Mouse (Mus musculus) liver, embryonic 11.5 days (tissue): ENCODE measurements around the gene Zfp455. TPM values are rescaled to one million over a fixed set of nuclear protein-coding genes. Genes with fewer than 3 reads are reported as not detected.
"Not testable (repeated sequence)": the region's sequence is repeated elsewhere in the genome, so short reads cannot be mapped to it uniquely, and the experiment has no call there.

Experiments
- ATAC-seq: fragments of 200-750 bp; cut with Nextera tagmentation; replicated peaks from 2 replicates; pipeline ENCODE4 v1.8.0; 2017; ENCODE audit warnings: moderate number of reproducible peaks, mild to moderate bottlenecking, moderate TSS enrichment, moderate library complexity; ENCODE audit not compliant: low FRiP score
- DNase-seq: peaks from one replicate; pipeline ENCODE4 v3.0.0-alpha.2; 2017; ENCODE audit warnings: low spot score
- H3K27ac ChIP-seq: fragments of 300-500 bp; sonication (generic); 2 replicates; pipeline ENCODE4 v1.5.1; 2014; ENCODE audit warnings: mild to moderate bottlenecking, low read depth, low read length, control low read depth
- H3K27me3 ChIP-seq: fragments of 300-500 bp; sonication (generic); replicated peaks from 2 replicates; pipeline ENCODE4 v1.6.1; 2014; ENCODE audit warnings: low read length, mixed read lengths; ENCODE audit not compliant: control insufficient read depth, insufficient read depth
- H3K36me3 ChIP-seq: fragments of 300-500 bp; sonication (generic); 2 replicates; pipeline ENCODE4 v1.6.1; 2014; ENCODE audit warnings: mild to moderate bottlenecking, low read length, moderate library complexity, mixed read lengths; ENCODE audit not compliant: control insufficient read depth, insufficient read depth
- H3K4me1 ChIP-seq: fragments of 300-500 bp; sonication (generic); replicated peaks from 2 replicates; pipeline ENCODE4 v1.6.1; 2014; ENCODE audit warnings: low read length, mixed read lengths; ENCODE audit not compliant: control insufficient read depth, insufficient read depth
- H3K4me2 ChIP-seq: fragments of 300-500 bp; sonication (generic); 2 replicates; pipeline ENCODE4 v1.6.1; 2014; ENCODE audit warnings: mild to moderate bottlenecking, control low read depth, moderate library complexity
- H3K4me3 ChIP-seq: fragments of 300-500 bp; sonication (generic); 2 replicates; pipeline ENCODE4 v1.5.1; 2014; ENCODE audit warnings: low read depth, low read length, control low read depth
- H3K9ac ChIP-seq: fragments of 300-500 bp; sonication (generic); 2 replicates; pipeline ENCODE4 v1.6.1; 2014; ENCODE audit warnings: low read depth, low read length, control low read depth
- H3K9me3 ChIP-seq: fragments of 300-500 bp; sonication (generic); 2 replicates; pipeline ENCODE4 v1.6.1; 2016; ENCODE audit warnings: low read length, inconsistent platforms, mixed read lengths; ENCODE audit not compliant: control insufficient read depth
- WGBS: fragments of 180-500 bp; shearing (Covaris S2); extraction: QIAGEN DNeasy Blood & Tissue Kit; methylation state at CpG from one replicate; pipeline ENCODE4 v1.1.7; 2014; 5-methylcytosine and 5-hydroxymethylcytosine counted together
- polyA plus RNA-seq: library from polyadenylated mRNA; unstranded; fragments of >200 nt; fragmentation: Nextera tagmentation; extraction: Ambion mirVana; gene quantifications from 2 replicates; pipeline ENCODE4 v1.2.1, GENCODE M21; 2014

The Zfp455 gene
- polyA plus RNA-seq = 1.2 and 2.0 TPM in 2 replicates

GRCm38 (mm10) chr13:67194340-67194894 lies at the start of gene Zfp455:
TSS of gene Zfp455 (plus strand) at chr13:67194506.
- peak within 1 kb of the TSS; percentile 67 for H3K4me2 ChIP-seq
- peak within 1 kb of the TSS; percentile 73 for H3K9ac ChIP-seq
- no peaks in the 10 kb centered on the region for H3K27me3 ChIP-seq
- ATAC-seq (peak; percentile 84), DNase-seq (peak; percentile 70)
- WGBS = 3% methylated on average over 13 of the region's 13 CpGs
- H3K4me1 ChIP-seq = peaks cover 3% of the 10 kb centered on the region; the same call in 1 of the 2 replicates
- no peak within 1 kb of the TSS for H3K27ac ChIP-seq
- peak within 1 kb of the TSS; percentile 70 for H3K4me3 ChIP-seq
- no peaks in the 10 kb centered on the region for H3K36me3 ChIP-seq
- H3K9me3 ChIP-seq = no peaks in the 10 kb centered on the region

- H3K27ac ChIP-seq, ATAC-seq, H3K4me2 ChIP-seq, DNase-seq, H3K9ac ChIP-seq, H3K9me3 ChIP-seq, H3K4me1 ChIP-seq, H3K4me3 ChIP-seq, H3K36me3 ChIP-seq, H3K27me3 ChIP-seq: not testable (repeated sequence)
- 52% methylated on average over 4 of the region's 4 CpGs for WGBS
Measured at GRCm38 (mm10) chr13:67166122-67166521, 28.2 kb upstream of the Zfp455 start.

GRCm38 (mm10) chr13:67172991-67173722 lies 21.1 kb upstream of the Zfp455 start, which contains the start of gene Rsl1:
TSS of gene Rsl1 (plus strand) at chr13:67173182.
- peak within 1 kb of the TSS; percentile 63 for H3K4me3 ChIP-seq
- H3K9ac ChIP-seq = peak within 1 kb of the TSS; percentile 62
- not testable (repeated sequence) for H3K27ac ChIP-seq, H3K4me1 ChIP-seq, H3K36me3 ChIP-seq, H3K27me3 ChIP-seq, H3K9me3 ChIP-seq
- H3K4me2 ChIP-seq = peak within 1 kb of the TSS; percentile 65
- under 1% methylated on average over 17 of the region's 17 CpGs for WGBS
- ATAC-seq (peak; percentile 95), DNase-seq (peak; percentile 74)

GRCm38 (mm10) chr13:67173723-67174055 lies 20.6 kb upstream of the Zfp455 start:
- peak overlapping the region; percentile 63 for H3K4me3 ChIP-seq
- no peak overlapping the region for H3K27ac ChIP-seq
- H3K36me3 ChIP-seq = no peaks in the 10 kb centered on the region
- no peak overlapping the region for H3K9ac ChIP-seq
- peak overlapping the region; percentile 65 for H3K4me2 ChIP-seq
- no peaks in the 10 kb centered on the region for H3K9me3 ChIP-seq
- WGBS = 26% methylated on average over 5 of the region's 5 CpGs
- H3K27me3 ChIP-seq = no peaks in the 10 kb centered on the region
- no peak for ATAC-seq
- H3K4me1 ChIP-seq = no peaks in the 10 kb centered on the region; the same call in 1 of the 2 replicates
- DNase-seq = no peak

GRCm38 (mm10) chr13:67201656-67202055 lies 7.3 kb downstream of the Zfp455 start:
- no peaks in the 10 kb centered on the region for H3K4me1 ChIP-seq
- H3K4me3 ChIP-seq = no peak overlapping the region
- no peaks in the 10 kb centered on the region for H3K9me3 ChIP-seq
- H3K27me3 ChIP-seq = no peaks in the 10 kb centered on the region
- H3K27ac ChIP-seq = no peak overlapping the region
- no peak for ATAC-seq
- no peak for DNase-seq
- no peaks in the 10 kb centered on the region for H3K36me3 ChIP-seq
- H3K9ac ChIP-seq = no peak overlapping the region
- H3K4me2 ChIP-seq = no peak overlapping the region
- 78% methylated on average over 3 of the region's 3 CpGs for WGBS

- no peaks in the 10 kb centered on the region for H3K27me3 ChIP-seq
- H3K4me2 ChIP-seq = no peak overlapping the region
- H3K36me3 ChIP-seq = no peaks in the 10 kb centered on the region
- no peaks in the 10 kb centered on the region for H3K9me3 ChIP-seq
- DNase-seq (no peak), ATAC-seq (0 out of 2 replicates have a peak, but pooled peaks have one; percentile 39)
- H3K27ac ChIP-seq = no peak overlapping the region
- no peak overlapping the region for H3K9ac ChIP-seq
- H3K4me3 ChIP-seq = no peak overlapping the region
- WGBS = 45% methylated on average over 4 of the region's 4 CpGs
- no peaks in the 10 kb centered on the region for H3K4me1 ChIP-seq
Measured at GRCm38 (mm10) chr13:67214015-67214607, 19.8 kb downstream of the Zfp455 start.

Other genes starting within 250 kb of the Zfp455 start
- gene Zfp712, start 133.3 kb upstream of the Zfp455 start, polyA plus RNA-seq = 2.0 and 2.2 TPM in 2 replicates
- 2.7 and 4.1 TPM in 2 replicates for gene Zfp708, start 96.5 kb upstream of the Zfp455 start, polyA plus RNA-seq
- gene Gm28557, start 85.9 kb upstream of the Zfp455 start, polyA plus RNA-seq = 2.3 and 3.6 TPM in 2 replicates
- gene Rslcan18, start 78.2 kb upstream of the Zfp455 start, polyA plus RNA-seq = 0.08 and 0.48 TPM in 2 replicates
- 1.3 and 1.8 TPM in 2 replicates for gene Zfp759, start 72.8 kb upstream of the Zfp455 start, polyA plus RNA-seq
- 2.3 and 2.7 TPM in 2 replicates for gene Rsl1, start 21.3 kb upstream of the Zfp455 start, polyA plus RNA-seq
- 0.95 and 0.97 TPM in 2 replicates for gene Zfp458, start 84.0 kb downstream of the Zfp455 start, polyA plus RNA-seq
- gene Zfp457, start 112.0 kb downstream of the Zfp455 start, polyA plus RNA-seq = 0.40 TPM in 1 of 2 replicates, not detected in the other
- gene Zfp595, start 138.1 kb downstream of the Zfp455 start, polyA plus RNA-seq = 2.0 and 2.3 TPM in 2 replicates
- gene Gm28044, start 166.0 kb downstream of the Zfp455 start, polyA plus RNA-seq = 0.41 and 0.58 TPM in 2 replicates
- 1.5 and 1.9 TPM in 2 replicates for gene Zfp953, start 166.1 kb downstream of the Zfp455 start, polyA plus RNA-seq
- gene Gm28041, start 181.2 kb downstream of the Zfp455 start, polyA plus RNA-seq = 0.62 TPM in 1 of 2 replicates, not detected in the other
- gene Zfp456, start 181.3 kb downstream of the Zfp455 start, polyA plus RNA-seq = 1.4 and 1.5 TPM in 2 replicates
- gene Zfp429, start 205.3 kb downstream of the Zfp455 start, polyA plus RNA-seq = 3.0 and 4.4 TPM in 2 replicates
- 0.74 and 0.75 TPM in 2 replicates for gene Zfp459, start 226.9 kb downstream of the Zfp455 start, polyA plus RNA-seq